Mouse (Mus musculus): ENCODE data around the gene Wapl. TPM values are rescaled to one million over a fixed set of nuclear protein-coding genes. Genes with fewer than 3 reads are reported as not detected.

Gene Wapl
- total and polyA plus RNA-seq, 3 experiments, result 80.4 to 221 (median 100) TPM

DNA sequence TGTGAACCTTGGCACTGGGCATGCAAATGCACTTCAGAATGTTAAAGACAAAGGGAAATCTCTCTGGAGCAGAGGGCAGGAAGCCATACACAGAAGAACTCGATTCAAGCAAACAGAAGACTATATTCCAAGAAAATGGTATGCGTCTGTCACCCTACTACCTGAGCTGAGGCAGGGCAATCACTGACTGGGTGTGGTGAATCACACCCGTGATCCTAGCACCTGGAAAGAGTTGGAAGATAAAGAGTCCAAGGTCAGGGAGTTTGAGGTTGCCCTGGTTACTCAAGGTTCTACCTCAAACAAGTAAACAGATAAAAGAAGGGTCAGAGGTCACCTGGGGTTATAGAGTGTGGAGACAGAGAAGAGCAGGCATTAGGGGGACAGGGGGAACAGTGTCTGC, 100.0 kb downstream of the Wapl start:
- Histone ChIP-seq H3K27ac (ENCODE audit: control insufficient read depth, low read depth, low read length) (no peak overlapping the region), H3K9me3 (replicated peaks; ENCODE audit: insufficient read depth, low read length) (no peaks in the 10 kb centered on the region), H3K27me3 (ENCODE audit: control insufficient read depth in 1 of 2, insufficient read depth in 2 of 2, low read length in 2 of 2) (no peaks in the 10 kb centered on the region), H3K4me1 (ENCODE audit: control insufficient read depth in 1 of 2, insufficient read depth in 2 of 2, low read length in 2 of 2) (peaks cover 0 to 10% of the 10 kb centered on the region in 2 experiments; a peak in 3 of 4 replicates), H3K9ac (ENCODE audit: control insufficient read depth, low read depth, low read length, poor library complexity, severe bottlenecking) (no peak overlapping the region), H3K79me2 (ENCODE audit: control insufficient read depth, insufficient read depth, low read length, poor library complexity) (peaks cover 5% of the 10 kb centered on the region; the same call in 1 of the 2 replicates), H3K4me3 (ENCODE audit: control insufficient read depth in 1 of 2, insufficient read depth in 1 of 2, low read depth in 2 of 2, low read length in 2 of 2) (no peak overlapping the region), H3K36me3 (ENCODE audit: control insufficient read depth in 1 of 2, insufficient read depth in 2 of 2, low read length in 2 of 2) (peaks cover 0 to 6% of the 10 kb centered on the region in 2 experiments; a peak in 2 of 4 replicates)
- no peak for TF ChIP-seq TAL1 (IDR thresholded peaks at IDR 0.05; ENCODE audit: low read length)
- DNase-seq (ENCODE audit: low read depth, low spot score), result no peak

DNA sequence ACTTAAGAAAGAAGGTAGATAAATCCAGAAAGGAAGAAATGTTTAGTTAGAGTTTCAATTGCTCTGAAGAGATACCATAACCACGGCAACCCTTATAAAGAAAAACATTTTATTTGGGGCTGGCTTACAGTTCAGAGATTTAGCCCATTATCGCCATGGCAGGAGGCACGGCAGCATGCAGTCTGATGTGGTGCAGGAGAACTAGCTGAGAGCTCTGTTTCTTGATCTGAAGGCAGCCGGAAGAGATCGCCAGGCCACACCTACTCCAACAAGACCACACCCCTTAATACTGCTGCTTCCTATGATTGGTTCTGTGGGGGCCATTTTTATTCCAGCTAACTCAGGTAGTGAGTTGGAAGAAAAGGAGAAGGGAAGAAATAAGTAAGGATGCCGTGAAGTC, 100.5 kb downstream of the Wapl start:
- Histone ChIP-seq H3K4me3 (ENCODE audit: control insufficient read depth in 1 of 2, insufficient read depth in 1 of 2, low read depth in 2 of 2, low read length in 2 of 2) (no peak overlapping the region), H3K4me1 (ENCODE audit: control insufficient read depth in 1 of 2, insufficient read depth in 2 of 2, low read length in 2 of 2) (peaks cover 0 to 10% of the 10 kb centered on the region in 2 experiments; a peak in 3 of 4 replicates), H3K27ac (ENCODE audit: control insufficient read depth, low read depth, low read length) (no peak overlapping the region), H3K79me2 (ENCODE audit: control insufficient read depth, insufficient read depth, low read length, poor library complexity) (peaks cover 5% of the 10 kb centered on the region; the same call in 1 of the 2 replicates), H3K9ac (ENCODE audit: control insufficient read depth, low read depth, low read length, poor library complexity, severe bottlenecking) (no peak overlapping the region), H3K9me3 (replicated peaks; ENCODE audit: insufficient read depth, low read length) (no peaks in the 10 kb centered on the region), H3K27me3 (ENCODE audit: control insufficient read depth in 1 of 2, insufficient read depth in 2 of 2, low read length in 2 of 2) (no peaks in the 10 kb centered on the region), H3K36me3 (ENCODE audit: control insufficient read depth in 1 of 2, insufficient read depth in 2 of 2, low read length in 2 of 2) (peaks cover 0 to 6% of the 10 kb centered on the region in 2 experiments; a peak in 2 of 4 replicates)
- TF ChIP-seq EP300 (IDR thresholded peaks at IDR 0.05; ENCODE audit: low read depth in 1 of 2, low read length in 2 of 2) (no peak), POLR2AphosphoS2 (IDR thresholded peaks at IDR 0.05; ENCODE audit: low read length) (no peak), HCFC1 (IDR thresholded peaks at IDR 0.05; ENCODE audit: low read depth, low read length) (no peak), TCF12 (IDR thresholded peaks at IDR 0.05; ENCODE audit: low read depth, low read length) (no peak), MEF2A (IDR thresholded peaks at IDR 0.05; ENCODE audit: extremely low read depth, insufficient replicate concordance, low read depth, low read length, poor library complexity, severe bottlenecking) (no peak)
- no peak for DNase-seq (ENCODE audit: low read depth, low spot score)

DNA sequence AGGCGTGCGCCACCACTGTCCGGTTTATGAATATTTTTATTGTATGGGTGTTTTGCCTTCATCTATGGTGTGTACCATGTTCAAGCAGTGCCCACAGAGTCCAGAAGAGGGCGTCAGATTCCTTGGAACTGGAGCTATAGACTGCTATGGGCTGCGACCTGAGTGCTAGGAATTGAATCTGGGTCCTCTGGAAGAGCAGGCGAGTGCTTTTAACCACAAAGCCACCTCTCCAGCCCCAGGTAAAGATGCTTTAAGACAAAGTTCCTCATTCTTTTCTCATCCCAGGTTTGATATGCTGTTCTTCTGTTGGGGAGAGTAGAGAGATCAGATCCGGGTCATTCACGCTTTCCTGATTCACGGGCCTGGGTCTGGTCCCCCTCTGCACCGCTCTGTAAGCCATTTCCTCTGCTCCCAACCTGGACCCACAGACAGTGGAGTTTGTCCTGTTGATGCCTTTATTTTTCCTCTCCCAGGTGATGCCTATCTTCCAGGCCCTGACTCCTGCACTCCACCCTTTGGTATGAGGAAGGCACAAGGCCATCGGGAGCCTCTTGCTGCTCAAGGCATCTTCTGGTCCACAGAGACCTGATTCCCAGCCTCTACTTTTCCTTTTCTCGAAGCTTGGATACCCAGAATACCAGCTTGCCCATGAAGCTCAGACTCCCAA, 103.1 kb downstream of the Wapl start:
- Histone ChIP-seq H3K79me2 (ENCODE audit: control insufficient read depth, insufficient read depth, low read length, poor library complexity) (no peaks in the 10 kb centered on the region), H3K4me3 (ENCODE audit: control insufficient read depth in 1 of 2, insufficient read depth in 1 of 2, low read depth in 2 of 2, low read length in 2 of 2) (no peak overlapping the region), H3K9ac (ENCODE audit: control insufficient read depth, low read depth, low read length, poor library complexity, severe bottlenecking) (no peak overlapping the region), H3K4me1 (ENCODE audit: control insufficient read depth in 1 of 2, insufficient read depth in 2 of 2, low read length in 2 of 2) (peaks cover 0 to 3% of the 10 kb centered on the region in 2 experiments; a peak in 1 of 4 replicates), H3K36me3 (ENCODE audit: control insufficient read depth in 1 of 2, insufficient read depth in 2 of 2, low read length in 2 of 2) (no peaks in the 10 kb centered on the region), H3K27me3 (ENCODE audit: control insufficient read depth in 1 of 2, insufficient read depth in 2 of 2, low read length in 2 of 2) (no peaks in the 10 kb centered on the region), H3K9me3 (replicated peaks; ENCODE audit: insufficient read depth, low read length) (no peaks in the 10 kb centered on the region), H3K27ac (ENCODE audit: control insufficient read depth, low read depth, low read length) (no peak overlapping the region)
- DNase-seq (ENCODE audit: low read depth, low spot score), result peak; percentile 69
- 0 out of 2 replicates have a peak, but pooled peaks have one; percentile 27 for TF ChIP-seq TCF12 (IDR thresholded peaks at IDR 0.05; ENCODE audit: low read depth, low read length)
- no peak for TF ChIP-seq POLR2AphosphoS5 (IDR thresholded peaks at IDR 0.05; ENCODE audit: borderline replicate concordance, low read depth, low read length)
- TF ChIP-seq SIN3A (IDR thresholded peaks at IDR 0.05; ENCODE audit: low read length), result 0 out of 2 replicates have a peak, but pooled peaks have one; percentile 23
- no peak for TF ChIP-seq GABPA (IDR thresholded peaks at IDR 0.05; ENCODE audit: low read depth, low read length)
- peak; percentile 57; the same call in 1 of the 2 replicates for TF ChIP-seq GATA1 (IDR thresholded peaks at IDR 0.05; ENCODE audit: low read depth, low read length)
- TF ChIP-seq ELF1 (IDR thresholded peaks at IDR 0.05; ENCODE audit: low read depth, low read length), result no peak
- TF ChIP-seq TAL1 (IDR thresholded peaks at IDR 0.05; ENCODE audit: low read length), result peak; percentile 24; the same call in 1 of the 2 replicates
- peak; percentile 26 to 53; a peak in 2 of 4 replicates for TF ChIP-seq EP300 (IDR thresholded peaks at IDR 0.05; ENCODE audit: low read depth in 1 of 2, low read length in 2 of 2)
- TF ChIP-seq RCOR1 (IDR thresholded peaks at IDR 0.05; ENCODE audit: low read depth, low read length), result peak; percentile 89
- TF ChIP-seq CTCF (IDR thresholded peaks at IDR 0.05 in 2 of 3, conservative IDR thresholded peaks at IDR 0.05 in 1 of 3; ENCODE audit: control insufficient read depth in 1 of 3, insufficient read depth in 1 of 3, low read depth in 2 of 3, low read length in 3 of 3, poor library complexity in 1 of 3, severe bottlenecking in 1 of 3), result peak; percentile 6 to 24 (median 18); a peak in 3 of 6 replicates
- TF ChIP-seq TBP (IDR thresholded peaks at IDR 0.05; ENCODE audit: low read depth, low read length), result peak; percentile 91
- TF ChIP-seq NRF1 (IDR thresholded peaks at IDR 0.05; ENCODE audit: insufficient read depth, low read depth, low read length, poor library complexity, severe bottlenecking), result no peak
